Mouse (Mus musculus) spleen, embryonic (tissue): ENCODE measurements around the gene Mtmr4.

Experiments
- CTCF ChIA-PET: fragments of 350-600 bp; sonication (Branson Sonifier 250); formaldehyde crosslinking; loops from one replicate; lab custom pipeline; 2022; lab: Charles Lee

Mtmr4 gene

DNA sequence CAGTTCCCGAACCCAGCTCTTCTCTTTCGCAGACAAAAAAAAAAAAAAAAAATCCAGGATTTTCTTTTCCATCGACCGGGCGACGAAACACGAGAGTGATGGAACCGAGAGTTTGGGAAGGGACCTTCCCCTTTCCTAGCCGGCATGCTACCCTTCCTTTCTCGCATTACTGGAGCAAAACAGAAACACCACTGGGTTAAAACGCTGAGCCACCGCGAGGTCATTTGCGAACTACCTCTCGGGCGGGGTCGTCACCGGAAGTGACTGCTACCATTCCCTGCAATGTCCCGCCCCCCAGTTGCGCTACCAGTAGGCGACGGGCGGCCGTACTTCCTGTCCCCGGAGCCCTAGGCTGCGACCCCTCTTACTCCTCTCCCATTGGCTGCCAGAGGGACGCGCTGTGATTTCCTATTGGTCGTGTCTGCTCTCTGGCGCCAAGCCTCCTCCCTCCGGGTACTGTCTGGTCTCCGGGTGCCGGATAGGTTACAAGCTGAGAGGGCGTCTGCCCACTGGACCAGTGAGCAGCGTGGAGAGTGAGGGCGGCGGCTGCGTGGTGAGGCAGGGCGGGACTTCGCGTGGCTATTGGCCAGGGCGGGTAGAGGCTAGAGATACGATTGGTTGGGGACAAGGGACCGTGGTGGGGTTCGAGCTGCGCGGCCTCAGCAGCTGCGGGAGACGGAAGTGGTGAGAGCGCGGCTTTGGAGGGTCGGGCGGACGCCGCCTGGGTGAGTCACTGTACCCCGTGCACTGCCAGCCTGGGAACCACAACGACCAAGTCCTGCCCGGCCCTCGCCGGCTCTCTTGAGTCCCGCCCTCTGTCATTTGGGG lies at the start of gene Mtmr4:
Mtmr4 (plus strand) TSS at position 637 of the 828 bp plus-strand sequence.
- CTCF ChIA-PET: interaction anchor here (0.6 to 0.7 kb wide), 4 partner anchors 15 to 634 kb away, joined by 3 to 6 read pairs (median 4); no protein-coding TSS in a partner anchor

- CTCF ChIA-PET: no interaction called here
Observed at GRCm38 (mm10) chr11:87542285-87542684, 49.7 kb upstream of the Mtmr4 start.

DNA sequence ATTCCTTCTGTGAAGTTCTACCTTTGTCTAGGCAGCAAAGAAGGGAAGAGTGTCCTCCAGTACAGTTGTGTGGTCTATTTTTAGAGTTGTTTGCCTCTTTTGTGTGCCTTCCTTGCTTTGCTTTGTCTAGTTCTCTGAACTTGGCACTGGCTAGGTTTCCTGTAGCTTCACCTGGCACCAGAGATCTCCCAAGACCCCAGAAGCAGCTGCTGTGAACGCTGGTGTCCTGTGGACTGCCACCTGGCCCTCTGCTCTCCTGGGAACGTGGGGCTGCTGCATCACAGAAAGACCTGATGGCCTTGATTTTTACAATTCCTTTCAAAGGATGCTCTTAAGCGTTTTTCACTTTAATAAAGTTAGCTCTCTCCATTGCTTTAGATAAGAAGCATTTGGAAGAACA lies 49.1 kb upstream of the Mtmr4 start:
- CTCF ChIA-PET: no interaction called here

GRCm38 (mm10) chr11:87553342-87553741 lies 38.6 kb upstream of the Mtmr4 start:
- CTCF ChIA-PET: no interaction called here

GRCm38 (mm10) chr11:87554386-87554785 lies 37.6 kb upstream of the Mtmr4 start:
- CTCF ChIA-PET: no interaction called here

DNA sequence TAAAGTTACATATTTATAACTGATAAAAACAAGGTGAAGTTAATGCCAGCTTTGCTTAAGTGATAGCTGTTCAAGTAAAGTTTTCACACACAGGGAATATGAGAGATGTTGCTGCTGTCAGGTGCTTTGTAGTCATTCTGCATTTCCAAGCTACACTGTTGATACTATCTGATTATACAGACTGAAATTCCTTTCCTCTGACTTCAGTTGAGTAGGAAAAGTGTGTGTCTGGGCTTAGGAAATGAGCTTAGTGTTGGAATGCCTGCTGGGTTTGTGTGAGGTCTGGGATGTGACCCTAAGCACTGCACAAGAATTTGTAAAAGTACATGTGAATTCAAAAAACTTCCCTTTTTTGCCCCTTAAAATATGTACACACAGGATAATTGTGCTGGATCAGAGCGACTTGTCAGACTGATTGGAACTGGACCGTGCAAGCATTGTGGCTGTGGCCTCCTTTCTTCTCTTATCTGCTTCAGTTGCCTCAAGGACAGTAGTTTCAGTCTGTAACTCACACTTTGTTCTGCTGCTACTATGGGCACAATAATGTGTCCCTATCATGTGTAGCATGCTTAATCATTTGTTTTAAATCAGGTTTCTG lies 36.8 kb upstream of the Mtmr4 start:
- CTCF ChIA-PET: no interaction called here

GRCm38 (mm10) chr11:87561208-87561607 lies 30.8 kb upstream of the Mtmr4 start:
- CTCF ChIA-PET: interaction anchor here (0.6 kb wide), 1 partner anchor 1265 kb away, joined by 3 read pairs; no protein-coding TSS in a partner anchor

GRCm38 (mm10) chr11:87566501-87566900 lies 25.5 kb upstream of the Mtmr4 start, which contains the start of gene Gm11492:
Gene Gm11492, plus strand, starts transcription at chr11:87566653.
- CTCF ChIA-PET: no interaction called here

GRCm38 (mm10) chr11:87568255-87568953 lies 23.6 kb upstream of the Mtmr4 start, which contains the start of gene Sept4:
Gene Sept4, plus strand, starts transcription at chr11:87568903.
- CTCF ChIA-PET: interaction anchor here (0.6 kb wide), 1 partner anchor 165 kb away, joined by 5 read pairs; no protein-coding TSS in a partner anchor

DNA sequence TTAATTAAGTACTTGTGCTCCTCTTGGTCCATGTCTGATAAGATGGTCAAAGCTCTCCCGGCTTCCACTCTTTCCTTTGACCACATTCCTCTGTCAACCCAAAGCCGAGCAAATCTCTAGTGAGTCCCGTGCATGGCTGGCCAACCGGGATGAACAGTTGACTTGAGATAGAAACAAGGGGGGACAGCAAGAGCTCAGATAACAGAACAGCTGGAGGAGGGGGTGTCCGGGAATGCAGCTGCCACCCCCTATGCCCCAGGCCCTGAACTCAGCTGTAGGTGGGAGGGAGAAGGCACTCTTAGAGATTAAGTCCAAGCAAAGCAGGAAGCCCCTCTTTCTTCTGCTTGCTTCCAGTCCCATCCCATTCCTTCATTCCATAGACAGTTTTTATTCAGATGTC lies 21.2 kb upstream of the Mtmr4 start:
- CTCF ChIA-PET: no interaction called here

GRCm38 (mm10) chr11:87571361-87571950 lies 20.5 kb upstream of the Mtmr4 start:
- CTCF ChIA-PET: no interaction called here

DNA sequence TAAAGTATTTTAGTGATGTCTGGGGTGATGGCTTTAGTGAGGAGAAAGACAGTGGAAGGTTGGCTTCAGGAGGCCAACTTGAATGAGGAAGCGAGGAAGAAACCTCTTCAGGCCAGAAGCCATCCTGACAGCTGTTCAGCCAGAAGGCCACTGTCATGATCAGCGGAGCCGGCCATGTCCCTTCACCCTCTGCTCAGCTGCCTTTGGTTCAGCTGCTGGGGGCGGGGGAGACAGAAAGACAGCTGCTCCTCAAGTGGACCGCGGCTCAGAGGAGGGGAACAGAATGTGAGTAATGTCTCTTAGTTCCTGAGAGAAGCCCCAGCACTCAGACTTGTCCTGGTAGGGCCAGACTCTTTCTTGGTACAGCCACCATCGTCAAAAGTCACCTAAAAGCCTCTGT lies 18.2 kb upstream of the Mtmr4 start:
- CTCF ChIA-PET: no interaction called here

DNA sequence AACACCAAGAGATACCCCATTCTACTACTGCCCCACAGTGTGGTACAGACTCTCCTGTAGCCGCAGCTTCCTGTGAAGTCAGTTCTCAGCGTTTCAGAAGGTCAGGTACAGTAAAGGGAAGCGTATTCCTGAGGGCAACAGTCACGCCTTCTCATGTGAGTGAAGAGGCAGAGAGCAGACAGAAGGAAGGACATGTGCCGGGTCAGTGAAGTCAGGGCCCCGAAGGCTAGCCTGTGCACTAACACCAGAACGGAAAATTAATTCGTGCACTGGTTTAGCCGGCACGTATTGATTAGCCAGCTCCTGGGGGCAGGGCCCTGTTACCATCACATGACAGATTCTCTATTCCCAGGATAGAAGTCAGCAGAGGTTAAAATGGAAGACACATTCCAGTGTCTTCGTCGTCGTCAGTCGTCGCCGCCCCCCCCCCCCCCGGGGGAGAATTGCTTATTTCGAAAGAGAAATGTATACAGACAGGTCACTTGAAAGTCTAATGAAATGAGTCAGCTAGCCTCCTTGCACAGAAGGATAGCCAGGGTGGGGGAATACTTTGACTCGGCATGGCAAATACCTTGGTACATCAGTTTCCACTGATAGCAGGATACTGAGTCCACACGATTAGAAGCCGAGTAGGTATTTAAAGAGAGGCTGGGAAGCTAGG lies 17.3 kb upstream of the Mtmr4 start:
- CTCF ChIA-PET: no interaction called here

DNA sequence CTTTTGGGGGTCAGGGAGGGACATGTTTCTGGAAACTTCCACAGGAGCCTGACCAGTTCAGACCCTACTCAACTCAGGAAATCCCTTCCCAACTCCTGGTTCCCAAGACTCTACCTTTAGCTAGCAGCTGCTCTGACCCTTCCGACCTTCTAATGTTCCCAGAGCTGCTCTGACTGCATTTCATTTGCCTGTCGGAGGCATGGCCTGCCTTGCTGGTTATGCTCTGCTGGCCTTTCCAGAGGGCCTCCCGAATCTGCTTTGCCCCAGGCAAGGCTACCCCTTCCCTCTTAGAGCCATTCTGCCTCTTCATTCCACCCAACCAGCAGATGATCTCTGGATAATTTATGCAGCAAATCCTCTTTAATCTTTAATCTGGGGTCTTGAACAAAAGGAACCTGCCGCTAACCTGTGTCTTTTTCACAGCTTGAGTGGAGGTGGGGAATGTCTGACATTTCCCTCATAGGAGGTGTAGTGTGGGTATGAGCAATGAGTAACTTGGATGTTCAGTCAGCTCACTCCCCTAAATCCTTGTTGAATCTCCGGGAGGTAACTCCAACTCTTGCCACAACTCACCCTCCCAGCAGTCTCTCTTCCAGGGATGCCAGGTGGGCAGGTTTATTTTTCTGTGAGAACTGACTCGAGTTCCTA lies 14.2 kb upstream of the Mtmr4 start:
- CTCF ChIA-PET: interaction anchor here (0.6 kb wide), 1 partner anchor 28 kb away, joined by 5 read pairs; no protein-coding TSS in a partner anchor

- CTCF ChIA-PET: interaction anchor here (0.6 to 0.9 kb wide), 3 partner anchors 18 to 36 kb away, joined by 3 to 5 read pairs (median 4); no protein-coding TSS in a partner anchor
Observed at GRCm38 (mm10) chr11:87578249-87578962, 13.6 kb upstream of the Mtmr4 start.

- CTCF ChIA-PET: interaction anchor here (0.7 to 0.9 kb wide), 2 partner anchors 17 to 35 kb away, joined by 3 to 4 read pairs; no protein-coding TSS in a partner anchor
Observed at GRCm38 (mm10) chr11:87578963-87579601, 12.9 kb upstream of the Mtmr4 start.

DNA sequence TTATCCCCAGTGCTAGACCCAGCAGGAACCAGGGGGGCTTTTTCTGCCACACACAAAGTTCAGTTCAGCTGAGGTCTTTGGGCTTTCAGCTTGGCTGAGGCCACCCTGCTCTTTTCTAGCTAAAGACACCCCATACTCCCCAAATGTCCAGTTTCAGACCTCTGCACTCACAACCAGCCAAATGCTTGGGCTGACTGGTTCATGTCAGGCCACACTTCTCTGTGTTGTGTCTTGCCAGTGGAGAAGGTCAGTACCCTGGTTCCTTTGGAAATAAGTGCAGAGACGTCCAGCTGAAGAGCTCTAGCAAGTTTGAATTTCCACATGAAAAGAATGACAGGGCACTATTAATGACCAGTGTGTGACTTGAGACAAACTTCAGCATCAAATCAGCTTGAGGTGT lies 12.2 kb upstream of the Mtmr4 start:
- CTCF ChIA-PET: no interaction called here

DNA sequence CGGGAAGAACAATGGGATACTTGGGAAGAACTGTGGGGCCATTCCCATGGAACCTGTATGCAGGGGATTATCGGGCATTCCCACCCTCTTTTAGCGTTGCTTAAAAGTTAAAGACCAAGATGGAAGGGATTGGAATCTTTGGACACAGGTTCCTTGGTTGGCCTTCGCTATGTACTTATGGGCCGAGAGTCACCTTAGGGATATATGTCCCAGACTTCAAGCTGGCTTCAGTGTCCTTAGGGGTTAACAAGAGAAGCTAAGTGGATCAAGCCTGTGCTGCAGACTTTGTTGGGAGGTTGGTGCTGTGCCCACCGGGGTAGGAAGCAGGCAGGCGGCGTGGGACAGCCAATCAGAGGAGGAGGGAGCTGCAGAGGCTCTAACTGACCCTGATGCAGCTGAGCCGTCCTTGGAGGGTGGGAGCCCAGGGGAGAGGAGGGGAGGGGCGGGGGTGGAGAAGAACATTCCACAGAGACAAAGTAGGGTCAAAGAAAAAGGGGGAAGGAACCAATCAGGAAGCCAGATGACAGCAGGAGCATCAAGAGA lies 11.3 kb upstream of the Mtmr4 start:
- CTCF ChIA-PET: interaction anchor here (0.8 kb wide), 1 partner anchor 99 kb away, joined by 6 read pairs; no protein-coding TSS in a partner anchor
